Comparison of ENCODE assay signal across 10 mouse cellular contexts in genomic region chr11:75794602-75795320, GRCm38 (mm10). TPM values are rescaled to one million over a fixed set of nuclear protein-coding genes. Genes with fewer than 3 reads are reported as not detected.
DNase-seq lines count a peak whose midpoint lies in the region; ATAC-seq and TF ChIP-seq lines count a peak whose summit lies in the region.
"Had no signal": no experiment of that assay in that cellular context is flagged by ENCODE, and none has a peak within 500 bp of the region (broad histone marks: within the 10 kb centered on the region; RNA-seq: fewer than 3 reads in every experiment).

No protein-coding gene starts in this region.

- TF ChIP-seq EP300 in heart, adult 2 months (IDR thresholded peaks at IDR 0.05; ENCODE audit: insufficient read depth, low read depth, low read length) = no peak

- 15% methylated on average over 45 of the region's 45 CpGs for WGBS in heart, adult 2 months
- 6% methylated on average over 44 of the region's 45 CpGs for WGBS in hindbrain, embryonic 14.5 days
- 5% methylated on average over 45 of the region's 45 CpGs for WGBS in midbrain, embryonic 14.5 days

- no peak for TF ChIP-seq POLR2A in heart, adult 2 months (IDR thresholded peaks at IDR 0.05; ENCODE audit: insufficient read depth, low read depth, low read length)
- TF ChIP-seq POLR2A in cortical plate, adult 2 months (IDR thresholded peaks at IDR 0.05; ENCODE audit: extremely low read depth, insufficient read depth, low read length) = no peak

- TF ChIP-seq CTCF in heart, adult 2 months (IDR thresholded peaks at IDR 0.05) = no peak
- no peak for TF ChIP-seq CTCF in cortical plate, adult 2 months (IDR thresholded peaks at IDR 0.05; ENCODE audit: extremely low read depth, insufficient read depth, low read length)

- no peaks in the 10 kb centered on the region; the same call in 1 of the 2 replicates for H3K4me1 ChIP-seq in heart, adult 2 months (ENCODE audit: control insufficient read depth, insufficient read depth, low read length)
- no peaks in the 10 kb centered on the region for H3K4me1 ChIP-seq in cortical plate, adult 2 months (ENCODE audit: control insufficient read depth, insufficient read depth, low read length)
- H3K4me1 ChIP-seq in hindbrain, embryonic 14.5 days (replicated peaks; ENCODE audit: control insufficient read depth, insufficient read depth, low read length) = peaks cover 7% of the 10 kb centered on the region; the same call in 1 of the 2 replicates
- H3K4me1 ChIP-seq in midbrain, embryonic 14.5 days (ENCODE audit: control insufficient read depth, insufficient read depth, low read length) = no peaks in the 10 kb centered on the region; the same call in 1 of the 2 replicates

- DNase-seq in heart, adult 2 months = peak in 1 of 2 experiments; percentile 16
- DNase-seq in heart, postnatal 25 days (ENCODE audit: low spot score) = no peak
- DNase-seq in hindbrain, embryonic 14.5 days (ENCODE audit: low spot score) = no peak
- DNase-seq in midbrain, embryonic 14.5 days = peak; percentile 46
- no peak for DNase-seq in retina, embryonic 14.5 days (ENCODE audit: low spot score)
- no peak for DNase-seq in frontal cortex, postnatal 14 days (ENCODE audit: low spot score in 2 of 2)
- no peak for DNase-seq in layer of hippocampus, postnatal 36 days

- no peak overlapping the region for H3K27ac ChIP-seq in heart, adult 2 months
- no peak overlapping the region for H3K27ac ChIP-seq in cortical plate, adult 2 months (ENCODE audit: insufficient read depth, low read length)
- no peak overlapping the region for H3K27ac ChIP-seq in hindbrain, embryonic 14.5 days
- H3K27ac ChIP-seq in midbrain, embryonic 14.5 days (replicated peaks; ENCODE audit: low read depth, low read length) = no peak overlapping the region
- H3K27ac ChIP-seq: macrophage had no signal

- no peak for ATAC-seq in hindbrain, embryonic 14.5 days (ENCODE audit: low FRiP score)
- ATAC-seq in midbrain, embryonic 14.5 days (ENCODE audit: low FRiP score, low TSS enrichment) = no peak

- H3K4me2 ChIP-seq in hindbrain, embryonic 14.5 days (replicated peaks) = peak overlapping the region; percentile 64
- peak overlapping the region; percentile 65 for H3K4me2 ChIP-seq in midbrain, embryonic 14.5 days (ENCODE audit: low read length)

- intact Hi-C loops in heart, adult 2 months (cut with DNase I) = no loop called here
- intact Hi-C loops in heart, postnatal 25 days (cut with DNase I) = no loop called here

- peak overlapping the region; percentile 43 for H3K4me3 ChIP-seq in heart, adult 2 months
- peak overlapping the region; percentile 21; the same call in 1 of the 2 replicates for H3K4me3 ChIP-seq in cortical plate, adult 2 months (ENCODE audit: insufficient read depth, low read length)
- peak overlapping the region; percentile 50 for H3K4me3 ChIP-seq in hindbrain, embryonic 14.5 days (replicated peaks; ENCODE audit: low read length)
- peak overlapping the region; percentile 43 for H3K4me3 ChIP-seq in midbrain, embryonic 14.5 days (replicated peaks; ENCODE audit: low read depth, low read length)

- no peaks in the 10 kb centered on the region for H3K9me3 ChIP-seq in hindbrain, embryonic 14.5 days (ENCODE audit: control insufficient read depth, low read length)
- H3K9me3 ChIP-seq in midbrain, embryonic 14.5 days (ENCODE audit: control insufficient read depth, low read length) = no peaks in the 10 kb centered on the region

- peak overlapping the region; percentile 6; the same call in 1 of the 2 replicates for H3K9ac ChIP-seq in heart, adult 2 months (ENCODE audit: low read depth, low read length)
- peak overlapping the region; percentile 58 for H3K9ac ChIP-seq in hindbrain, embryonic 14.5 days
- H3K9ac ChIP-seq in midbrain, embryonic 14.5 days (replicated peaks; ENCODE audit: low read length) = peak overlapping the region; percentile 48

- no peaks in the 10 kb centered on the region for H3K79me2 ChIP-seq in heart, adult 2 months (replicated peaks; ENCODE audit: control insufficient read depth, insufficient read depth, low read length)

- peaks cover 4% of the 10 kb centered on the region for H3K27me3 ChIP-seq in heart, adult 2 months (ENCODE audit: control insufficient read depth, insufficient read depth, low read length)
- peaks cover 43% of the 10 kb centered on the region for H3K27me3 ChIP-seq in hindbrain, embryonic 14.5 days (ENCODE audit: control insufficient read depth, insufficient read depth, low read length)
- H3K27me3 ChIP-seq in midbrain, embryonic 14.5 days (ENCODE audit: control insufficient read depth, insufficient read depth, low read length) = peaks cover 33% of the 10 kb centered on the region

- H3K36me3 ChIP-seq in heart, adult 2 months (ENCODE audit: control insufficient read depth, insufficient read depth, low read length) = no peaks in the 10 kb centered on the region
- no peaks in the 10 kb centered on the region for H3K36me3 ChIP-seq in hindbrain, embryonic 14.5 days (replicated peaks; ENCODE audit: control insufficient read depth, insufficient read depth)
- no peaks in the 10 kb centered on the region for H3K36me3 ChIP-seq in midbrain, embryonic 14.5 days (ENCODE audit: control insufficient read depth, insufficient read depth, low read length)

RNA-seq across cellular contexts. Expression of gene Doc2b, which starts 1.1 kb away (rescaled TPM):
- under 1 TPM; 0.52 to 0.61 TPM for total RNA-seq in heart, adult 2 months (2021)
- 0.14 and 0.41 TPM in 2 replicates for polyA plus RNA-seq in heart, adult 2 months (2012; rRNA removed)
- total RNA-seq in heart, postnatal 25 days (2021) = under 1 TPM; 0.14 to 0.42 TPM
- polyA plus RNA-seq in cortical plate, adult 2 months (2012; rRNA removed) = 7.9 and 11.7 TPM in 2 replicates
- 2.9 and 3.7 TPM in 2 replicates for polyA plus RNA-seq in hindbrain, embryonic 14.5 days (2014; fragmentation: Nextera tagmentation; extraction: Ambion mirVana)
- 3.5 and 5.3 TPM in 2 replicates for polyA plus RNA-seq in midbrain, embryonic 14.5 days (2014; fragmentation: Nextera tagmentation; extraction: Ambion mirVana)
- 100 to 1,000 TPM; 100 to 102 TPM for total RNA-seq in layer of hippocampus, postnatal 36 days (2021)
- total RNA-seq: CH12.LX had no signal
- polyA plus RNA-seq: macrophage had no signal

Comparison
In these comparisons a context has a peak if more than half of its experiments do, and no peak if none do; other contexts are left out.
1. H3K9ac ChIP-seq: peak in every context shown above with its lines; median percentile 58 in hindbrain, embryonic 14.5 days; 48 in midbrain, embryonic 14.5 days; 6 in heart, adult 2 months.